Mouse (Mus musculus) MEL-GATA-1-ER (cell line): ENCODE measurements around the gene Gm10401.
A peak's percentile ranks its signal among the peaks of the same experiment; 100 is the strongest.

Experiments used
- DNase-seq: peaks from one replicate; pipeline ENCODE4 v3.0.0-alpha.2; 2012; ENCODE audit warnings: low read depth; ENCODE audit errors: extremely low read depth

Gm10401 gene

GRCm38 (mm10) chr5:115070457-115070856 lies 27.6 kb downstream of the Gm10401 start:
- no peak for DNase-seq

GRCm38 (mm10) chr5:115069611-115070010 lies 28.5 kb downstream of the Gm10401 start:
- no peak for DNase-seq

- DNase-seq: peak; percentile 91
Observed at GRCm38 (mm10) chr5:115068671-115069421, 29.2 kb downstream of the Gm10401 start.

DNA sequence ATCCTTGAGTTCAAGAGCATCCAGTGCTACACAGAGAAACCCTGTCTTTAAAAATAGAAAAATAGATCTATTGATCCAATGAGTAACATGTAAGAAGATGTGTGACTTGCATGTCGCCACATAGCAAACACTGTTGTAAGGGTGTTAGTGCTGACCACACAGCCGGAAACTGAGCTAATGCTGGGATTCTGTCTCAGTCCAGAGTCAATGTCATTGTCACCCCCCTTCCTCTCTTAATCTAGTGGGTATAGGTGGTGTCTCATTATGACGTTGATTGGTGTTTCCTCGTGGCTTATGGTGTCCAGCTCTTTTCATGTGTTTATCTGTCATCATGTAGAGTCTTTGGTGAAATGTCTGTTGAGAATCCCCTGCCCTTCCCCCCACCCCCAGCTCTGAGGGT lies 31.9 kb downstream of the Gm10401 start:
- DNase-seq: no peak

DNA sequence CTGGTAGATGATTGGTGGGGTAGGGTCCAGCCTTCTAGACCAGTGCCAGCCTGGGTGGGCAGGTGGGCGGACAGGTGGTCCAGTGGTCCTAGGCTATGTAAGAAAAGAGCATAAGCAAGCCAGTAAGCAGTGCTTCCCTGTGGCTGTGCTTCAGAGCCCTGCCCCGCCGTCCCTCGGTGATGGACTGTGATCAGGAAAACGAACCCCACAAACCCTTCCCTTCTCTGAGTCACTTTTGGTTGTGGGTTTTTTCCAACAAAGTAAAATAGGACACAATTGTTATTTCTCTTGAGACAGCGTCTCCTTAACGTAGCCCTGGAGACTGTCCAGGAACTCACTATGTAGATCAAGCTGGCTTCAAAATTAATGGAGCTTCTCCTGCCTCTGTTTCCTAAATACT lies 34.7 kb downstream of the Gm10401 start:
- DNase-seq: no peak

DNA sequence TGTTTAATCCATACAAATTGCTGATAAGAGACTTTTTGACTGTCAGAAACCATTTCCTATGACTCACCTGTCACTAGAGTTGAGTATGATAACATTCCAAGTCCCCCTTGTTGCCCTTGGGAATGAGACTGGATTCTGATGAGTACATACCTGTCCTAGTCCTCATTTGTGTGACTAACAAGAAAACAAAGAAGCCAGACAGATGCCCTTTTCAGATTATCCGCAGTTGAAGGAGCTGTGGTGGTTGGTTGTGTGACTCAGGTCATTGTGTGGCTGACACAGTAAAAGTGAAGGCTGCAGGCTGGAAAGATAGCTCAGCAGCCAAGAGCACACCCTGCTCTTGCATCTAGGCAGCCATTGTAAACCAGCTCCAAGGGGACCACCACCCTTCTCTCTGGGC lies 35.5 kb downstream of the Gm10401 start:
- DNase-seq: no peak

- DNase-seq: no peak
Observed at GRCm38 (mm10) chr5:115060977-115061376, 37.1 kb downstream of the Gm10401 start.

DNA sequence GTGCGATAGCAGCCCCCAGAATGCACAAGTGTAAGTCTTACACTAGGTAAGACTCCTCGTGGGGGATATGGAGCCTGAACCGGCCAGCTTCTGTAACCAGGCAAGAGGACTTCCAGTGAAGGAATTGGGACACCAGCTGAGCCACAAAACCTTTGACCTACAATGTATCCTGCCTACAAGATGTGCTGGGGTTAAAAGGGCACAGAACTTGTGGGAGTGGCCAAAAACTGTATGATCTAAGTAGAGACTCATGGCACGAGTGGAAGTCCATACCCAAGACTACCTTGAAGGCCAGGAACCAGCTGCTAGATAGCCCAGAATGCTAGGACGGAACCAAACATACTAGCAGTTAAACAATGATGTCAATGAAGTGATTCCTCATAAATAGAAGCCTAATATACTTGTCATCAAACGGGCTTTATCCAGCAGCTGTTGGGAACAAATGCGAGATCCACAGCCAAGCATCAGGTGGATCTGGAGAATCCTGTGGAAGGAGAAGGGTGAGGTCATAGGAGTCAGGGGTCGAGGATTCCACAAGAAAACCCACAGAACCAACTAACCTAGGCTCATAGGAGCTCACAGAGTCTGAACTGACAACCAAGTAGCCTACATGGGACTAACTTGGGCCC lies 37.9 kb downstream of the Gm10401 start:
- DNase-seq: no peak

- DNase-seq: peak; percentile 94
Observed at GRCm38 (mm10) chr5:115058584-115059297, 39.4 kb downstream of the Gm10401 start.

- peak; percentile 90 for DNase-seq
Observed at GRCm38 (mm10) chr5:115057153-115057552, 40.9 kb downstream of the Gm10401 start.

DNA sequence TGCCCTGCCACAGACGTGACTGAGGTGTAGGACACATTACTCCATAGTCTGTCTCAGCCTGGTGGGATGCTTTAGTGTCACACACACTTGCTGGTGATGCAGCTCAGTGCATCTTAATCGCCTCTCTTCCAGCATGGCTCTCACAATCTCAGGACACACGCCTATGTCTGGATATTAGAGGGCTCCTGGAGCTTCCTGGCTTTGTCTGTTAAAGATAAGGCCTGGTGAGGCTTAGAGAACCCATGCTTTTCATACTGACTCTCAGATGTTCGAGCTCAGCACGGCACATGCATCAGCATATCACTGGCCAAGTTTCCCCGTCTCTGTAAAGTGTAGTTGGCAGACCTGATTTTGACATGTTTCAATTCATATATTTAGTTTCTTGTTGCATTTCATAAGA lies 42.7 kb downstream of the Gm10401 start:
- peak; percentile 73 for DNase-seq

DNA sequence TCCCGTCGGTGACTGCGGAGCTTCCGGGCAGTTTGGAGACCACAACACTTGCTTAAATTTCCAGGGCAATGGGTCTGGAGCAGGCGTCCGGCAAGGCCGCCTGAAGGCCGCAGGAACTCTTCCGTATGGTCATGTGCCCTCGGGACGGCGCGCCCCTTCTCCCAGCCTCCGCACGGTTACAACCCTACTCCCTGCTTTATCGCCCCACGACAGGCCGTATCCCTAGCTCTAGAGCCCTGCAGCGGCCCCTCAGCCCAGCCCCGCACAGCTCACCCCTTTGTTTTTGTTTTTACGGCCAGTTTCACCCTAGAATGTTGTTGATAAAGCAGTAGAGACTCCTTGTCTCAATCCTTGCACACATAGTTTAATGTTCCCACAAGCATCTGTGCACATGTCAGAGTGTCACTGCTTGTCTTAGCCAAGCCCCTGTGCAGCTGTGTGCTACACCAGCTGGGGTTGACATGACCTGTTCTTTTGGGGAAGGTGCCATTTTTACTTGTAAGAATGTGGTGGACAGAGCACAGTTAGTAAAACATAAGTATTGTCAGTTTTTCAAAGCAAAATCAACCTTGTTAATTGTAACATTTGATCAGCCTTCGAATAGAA lies 44.2 kb downstream of the Gm10401 start:
- DNase-seq: no peak

DNA sequence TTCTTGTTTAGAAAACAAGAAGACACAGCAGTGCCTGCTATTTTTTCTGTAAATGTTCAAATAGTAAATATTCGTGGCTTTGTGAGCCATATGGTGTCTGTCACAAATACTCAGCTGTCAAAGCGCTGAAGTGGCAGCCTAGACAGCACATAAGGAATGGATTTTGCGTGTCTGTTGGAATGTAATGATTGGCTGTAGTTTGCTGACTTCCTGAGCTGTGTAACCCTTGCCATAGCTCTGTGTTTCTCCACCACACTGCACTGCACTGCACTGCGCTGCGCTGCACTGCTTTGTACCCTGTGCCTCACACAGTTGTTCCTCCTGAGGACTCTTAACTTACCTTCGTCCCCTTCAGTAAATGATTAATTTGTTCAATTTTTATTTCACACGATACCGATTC lies 45.5 kb downstream of the Gm10401 start:
- no peak for DNase-seq

DNA sequence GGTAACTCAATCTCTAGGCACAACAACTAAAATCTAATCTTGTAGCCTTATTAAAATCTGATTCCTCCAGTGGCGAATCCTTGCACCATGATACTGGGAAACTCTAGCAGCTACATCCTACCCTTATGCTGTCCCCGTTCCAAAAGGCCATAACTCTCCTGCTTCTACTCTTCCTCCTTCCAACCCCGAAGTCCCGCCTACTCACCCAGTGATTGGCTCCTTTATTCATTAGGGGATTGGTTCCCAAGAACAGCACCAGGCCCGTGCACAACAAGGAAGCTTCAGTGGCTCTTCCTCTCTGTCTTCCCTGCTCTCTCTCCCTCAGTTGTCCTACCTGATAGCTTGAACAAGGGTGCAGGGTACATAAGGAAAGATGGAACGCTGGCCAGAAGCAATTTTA lies 47.3 kb downstream of the Gm10401 start:
- no peak for DNase-seq

DNA sequence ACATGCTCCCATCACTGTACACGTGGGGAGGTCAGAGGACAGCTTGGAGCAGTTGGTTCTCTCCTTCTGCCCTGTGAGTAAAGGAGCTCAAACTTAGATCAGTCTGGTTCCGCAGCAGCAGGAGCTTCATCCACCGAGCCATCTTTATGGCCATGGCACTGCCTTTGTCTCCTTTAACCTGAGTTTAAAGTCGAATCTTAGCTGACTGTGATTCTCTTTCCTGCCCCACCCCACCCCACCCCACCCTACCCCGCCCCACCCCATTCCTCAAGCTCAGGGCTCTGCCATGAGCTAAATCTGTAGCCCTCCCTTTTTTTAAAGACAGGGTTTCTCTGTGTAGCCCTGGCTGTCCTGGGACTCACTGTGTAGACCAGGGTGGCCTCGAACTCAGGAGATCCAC lies 48.4 kb downstream of the Gm10401 start:
- DNase-seq: no peak
